Mouse (Mus musculus): ENCODE results near the gene Dennd4a. TPM values are rescaled to one million over a fixed set of nuclear protein-coding genes. Genes with fewer than 3 reads are reported as not detected.

The Dennd4a gene
- polyA plus RNA-seq, 1 experiment from 2014 or later: 9.2 TPM

- no peak overlapping the region for H3K27ac ChIP-seq (ENCODE audit: low read depth, low read length)
- no peaks in the 10 kb centered on the region for H3K36me3 ChIP-seq (ENCODE audit: control insufficient read depth, insufficient read depth, low read length)
- 60% methylated on average over 15 of the region's 15 CpGs for WGBS
Measured at GRCm38 (mm10) chr9:64934015-64934754, 123.0 kb downstream of the Dennd4a start.

GRCm38 (mm10) chr9:64936508-64936907 lies 125.4 kb downstream of the Dennd4a start:
- Histone ChIP-seq H3K9ac (ENCODE audit: low read depth, low read length) (no peak overlapping the region), H3K4me3 (ENCODE audit: low read length) (no peak overlapping the region), H3K36me3 (ENCODE audit: control insufficient read depth, insufficient read depth, low read length) (no peaks in the 10 kb centered on the region), H3K9me3 (ENCODE audit: control insufficient read depth, low read length) (no peaks in the 10 kb centered on the region), H3K4me2 (ENCODE audit: low read length) (no peak overlapping the region), H3K27me3 (replicated peaks; ENCODE audit: control insufficient read depth, insufficient read depth, low read length) (no peaks in the 10 kb centered on the region), H3K27ac (ENCODE audit: low read depth, low read length) (no peak overlapping the region), H3K4me1 (ENCODE audit: control insufficient read depth, insufficient read depth, low read depth, low read length) (no peaks in the 10 kb centered on the region)
- WGBS: 10% methylated on average over 6 of the region's 6 CpGs
- no peak for ATAC-seq

More at GRCm38 (mm10) chr9:64934015-64934754, 123.0 kb downstream of the Dennd4a start:
- Histone ChIP-seq H3K9me3 (ENCODE audit: control insufficient read depth, low read length) (no peaks in the 10 kb centered on the region), H3K27me3 (replicated peaks; ENCODE audit: control insufficient read depth, insufficient read depth, low read length) (no peaks in the 10 kb centered on the region), H3K9ac (ENCODE audit: low read depth, low read length) (no peak overlapping the region), H3K4me2 (ENCODE audit: low read length) (no peak overlapping the region), H3K4me1 (ENCODE audit: control insufficient read depth, insufficient read depth, low read depth, low read length) (no peaks in the 10 kb centered on the region), H3K4me3 (ENCODE audit: low read length) (no peak overlapping the region)
- no peak for ATAC-seq

GRCm38 (mm10) chr9:64937491-64937890 lies 126.4 kb downstream of the Dennd4a start:
- Histone ChIP-seq H3K4me1 (ENCODE audit: control insufficient read depth, insufficient read depth, low read depth, low read length) (no peaks in the 10 kb centered on the region), H3K27me3 (replicated peaks; ENCODE audit: control insufficient read depth, insufficient read depth, low read length) (no peaks in the 10 kb centered on the region), H3K27ac (ENCODE audit: low read depth, low read length) (no peak overlapping the region), H3K4me2 (ENCODE audit: low read length) (no peak overlapping the region), H3K9me3 (ENCODE audit: control insufficient read depth, low read length) (no peaks in the 10 kb centered on the region), H3K4me3 (ENCODE audit: low read length) (no peak overlapping the region), H3K36me3 (ENCODE audit: control insufficient read depth, insufficient read depth, low read length) (no peaks in the 10 kb centered on the region), H3K9ac (ENCODE audit: low read depth, low read length) (no peak overlapping the region)
- ATAC-seq: no peak
- WGBS: 66% methylated on average over 5 of the region's 5 CpGs

GRCm38 (mm10) chr9:64938535-64938934 lies 127.4 kb downstream of the Dennd4a start:
- Histone ChIP-seq H3K36me3 (ENCODE audit: control insufficient read depth, insufficient read depth, low read length) (no peaks in the 10 kb centered on the region), H3K27me3 (replicated peaks; ENCODE audit: control insufficient read depth, insufficient read depth, low read length) (no peaks in the 10 kb centered on the region; the same call in 1 of the 2 replicates), H3K4me3 (ENCODE audit: low read length) (no peak overlapping the region), H3K4me1 (ENCODE audit: control insufficient read depth, insufficient read depth, low read depth, low read length) (no peaks in the 10 kb centered on the region), H3K9me3 (ENCODE audit: control insufficient read depth, low read length) (no peaks in the 10 kb centered on the region), H3K4me2 (ENCODE audit: low read length) (no peak overlapping the region), H3K27ac (ENCODE audit: low read depth, low read length) (no peak overlapping the region), H3K9ac (ENCODE audit: low read depth, low read length) (no peak overlapping the region; the same call in 1 of the 2 replicates)
- ATAC-seq: no peak
- 89% methylated on average over 5 of the region's 5 CpGs for WGBS

- Histone ChIP-seq H3K4me1 (ENCODE audit: control insufficient read depth, insufficient read depth, low read depth, low read length) (no peaks in the 10 kb centered on the region), H3K9me3 (ENCODE audit: control insufficient read depth, low read length) (no peaks in the 10 kb centered on the region), H3K9ac (ENCODE audit: low read depth, low read length) (no peak overlapping the region), H3K4me2 (ENCODE audit: low read length) (no peak overlapping the region), H3K36me3 (ENCODE audit: control insufficient read depth, insufficient read depth, low read length) (no peaks in the 10 kb centered on the region), H3K4me3 (ENCODE audit: low read length) (no peak overlapping the region), H3K27ac (ENCODE audit: low read depth, low read length) (no peak overlapping the region), H3K27me3 (replicated peaks; ENCODE audit: control insufficient read depth, insufficient read depth, low read length) (no peaks in the 10 kb centered on the region; the same call in 1 of the 2 replicates)
- ATAC-seq: no peak
- WGBS: 62% methylated on average over 4 of the region's 4 CpGs
Measured at GRCm38 (mm10) chr9:64939281-64939680, 128.1 kb downstream of the Dennd4a start.

GRCm38 (mm10) chr9:64939790-64940189 lies 128.7 kb downstream of the Dennd4a start:
- Histone ChIP-seq H3K36me3 (ENCODE audit: control insufficient read depth, insufficient read depth, low read length) (no peaks in the 10 kb centered on the region), H3K4me1 (ENCODE audit: control insufficient read depth, insufficient read depth, low read depth, low read length) (no peaks in the 10 kb centered on the region), H3K9me3 (ENCODE audit: control insufficient read depth, low read length) (no peaks in the 10 kb centered on the region), H3K27ac (ENCODE audit: low read depth, low read length) (no peak overlapping the region), H3K9ac (ENCODE audit: low read depth, low read length) (no peak overlapping the region), H3K4me3 (ENCODE audit: low read length) (no peak overlapping the region), H3K27me3 (replicated peaks; ENCODE audit: control insufficient read depth, insufficient read depth, low read length) (no peaks in the 10 kb centered on the region; the same call in 1 of the 2 replicates), H3K4me2 (ENCODE audit: low read length) (no peak overlapping the region)
- 80% methylated on average over 2 of the region's 2 CpGs for WGBS
- no peak for ATAC-seq

GRCm38 (mm10) chr9:64940731-64941346 lies 129.7 kb downstream of the Dennd4a start:
- no peaks in the 10 kb centered on the region for H3K9me3 ChIP-seq (ENCODE audit: control insufficient read depth, low read length)
- ATAC-seq: no peak
- H3K4me3 ChIP-seq (ENCODE audit: low read length): no peak overlapping the region
- no peaks in the 10 kb centered on the region for H3K4me1 ChIP-seq (ENCODE audit: control insufficient read depth, insufficient read depth, low read depth, low read length)
- no peaks in the 10 kb centered on the region; the same call in 1 of the 2 replicates for H3K27me3 ChIP-seq (replicated peaks; ENCODE audit: control insufficient read depth, insufficient read depth, low read length)
- H3K27ac ChIP-seq (ENCODE audit: low read depth, low read length): no peak overlapping the region
- H3K36me3 ChIP-seq (ENCODE audit: control insufficient read depth, insufficient read depth, low read length): no peaks in the 10 kb centered on the region
- H3K4me2 ChIP-seq (ENCODE audit: low read length): no peak overlapping the region
- no peak overlapping the region for H3K9ac ChIP-seq (ENCODE audit: low read depth, low read length)
- 85% methylated on average over 11 of the region's 11 CpGs for WGBS

- ATAC-seq: no peak
- WGBS: 89% methylated on average over 4 of the region's 4 CpGs
- no peak overlapping the region for H3K27ac ChIP-seq (ENCODE audit: low read depth, low read length)
- no peak overlapping the region for H3K4me2 ChIP-seq (ENCODE audit: low read length)
- H3K4me1 ChIP-seq (ENCODE audit: control insufficient read depth, insufficient read depth, low read depth, low read length): no peaks in the 10 kb centered on the region
- no peaks in the 10 kb centered on the region for H3K9me3 ChIP-seq (ENCODE audit: control insufficient read depth, low read length)
- no peak overlapping the region for H3K9ac ChIP-seq (ENCODE audit: low read depth, low read length)
- H3K4me3 ChIP-seq (ENCODE audit: low read length): no peak overlapping the region
- H3K36me3 ChIP-seq (ENCODE audit: control insufficient read depth, insufficient read depth, low read length): no peaks in the 10 kb centered on the region
- H3K27me3 ChIP-seq (replicated peaks; ENCODE audit: control insufficient read depth, insufficient read depth, low read length): no peaks in the 10 kb centered on the region; the same call in 1 of the 2 replicates
Measured at GRCm38 (mm10) chr9:64941650-64942049, 130.5 kb downstream of the Dennd4a start.

GRCm38 (mm10) chr9:64943997-64944396 lies 132.9 kb downstream of the Dennd4a start:
- no peaks in the 10 kb centered on the region for H3K4me1 ChIP-seq (ENCODE audit: control insufficient read depth, insufficient read depth, low read depth, low read length)
- H3K9ac ChIP-seq (ENCODE audit: low read depth, low read length): no peak overlapping the region
- no peak overlapping the region for H3K4me2 ChIP-seq (ENCODE audit: low read length)
- no peak overlapping the region for H3K27ac ChIP-seq (ENCODE audit: low read depth, low read length)
- WGBS: 24% methylated on average over 11 of the region's 11 CpGs
- H3K27me3 ChIP-seq (replicated peaks; ENCODE audit: control insufficient read depth, insufficient read depth, low read length): no peaks in the 10 kb centered on the region; the same call in 1 of the 2 replicates
- no peak overlapping the region for H3K4me3 ChIP-seq (ENCODE audit: low read length)
- H3K36me3 ChIP-seq (ENCODE audit: control insufficient read depth, insufficient read depth, low read length): no peaks in the 10 kb centered on the region
- H3K9me3 ChIP-seq (ENCODE audit: control insufficient read depth, low read length): no peaks in the 10 kb centered on the region
- no peak for ATAC-seq

All from hindbrain, embryonic 16.5 days (tissue).